Mouse (Mus musculus) retina, embryonic 14.5 days (tissue): ENCODE measurements around the gene Lce1d.
"Not testable (repeated sequence)": the region's sequence is repeated elsewhere in the genome, so short reads cannot be mapped to it uniquely, and the experiment has no call there.

Experiments
- DNase-seq: peaks from one replicate; pipeline ENCODE4 v3.0.0-alpha.2; 2015; ENCODE audit warnings: low spot score

The Lce1d gene

DNA sequence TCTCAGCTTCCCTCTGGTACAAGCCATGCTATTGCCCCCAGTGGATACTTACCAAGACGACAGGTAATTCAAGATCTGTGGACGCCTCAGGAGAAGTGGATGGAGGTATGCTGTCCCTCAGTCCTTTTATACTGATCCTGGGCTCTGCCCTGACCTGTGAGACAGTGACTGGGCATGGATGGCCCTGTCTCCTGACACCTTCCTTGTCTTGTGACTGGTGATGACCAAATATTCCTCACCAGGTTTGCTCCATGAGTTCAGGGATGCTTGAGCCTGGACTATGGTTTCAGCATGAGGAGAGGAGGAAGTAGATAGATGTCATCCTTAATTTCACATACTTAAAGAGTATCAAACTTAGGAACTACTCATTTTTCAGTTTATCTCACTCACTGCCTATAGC, at the start of gene Lce1d:
Gene Lce1d, minus strand, starts transcription at position 101 of the 400 bp plus-strand sequence.
- DNase-seq, result no peak

DNA sequence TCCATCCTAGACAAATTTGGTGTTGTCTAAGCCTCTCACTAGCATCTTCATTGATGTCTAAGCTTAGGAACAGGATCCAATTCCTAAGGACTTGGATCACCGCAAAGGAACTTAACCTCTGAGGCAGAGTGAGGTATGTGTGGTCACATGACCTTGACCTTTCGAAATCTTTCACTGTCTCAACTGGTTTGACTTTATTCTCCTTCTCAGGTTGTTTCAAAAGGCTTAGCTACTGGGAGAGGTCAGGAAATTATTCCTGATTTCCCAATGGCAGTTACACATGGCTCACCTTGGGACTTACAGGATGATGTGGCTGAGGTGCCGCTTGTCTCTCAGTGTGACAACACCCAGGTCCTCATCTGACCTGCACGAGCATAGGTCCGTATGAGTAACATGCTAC, 35.6 kb upstream of the Lce1d start:
- DNase-seq, result no peak

DNA sequence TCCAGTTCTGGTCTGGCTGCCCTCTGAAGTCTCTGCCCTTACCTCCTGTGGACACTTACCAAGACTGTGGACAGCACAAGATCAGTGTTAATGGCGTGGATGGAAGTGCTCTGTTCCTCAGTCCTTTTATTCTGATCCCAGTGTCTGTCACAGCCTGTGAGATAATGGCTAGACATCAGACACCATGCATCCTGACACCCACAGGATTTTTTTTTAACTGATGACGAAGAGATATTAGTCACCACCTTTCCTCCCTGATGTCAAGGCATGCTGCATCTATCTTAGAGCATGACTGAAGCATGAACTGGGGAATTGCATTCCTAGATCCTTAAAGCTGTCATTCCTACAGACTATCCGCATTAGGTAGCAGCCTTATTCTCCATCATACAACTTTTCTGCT, 33.2 kb upstream of the Lce1d start, which contains the start of gene Lce1f:
Gene Lce1f, minus strand, starts transcription at position 101 of the 400 bp plus-strand sequence.
- no peak for DNase-seq

DNA sequence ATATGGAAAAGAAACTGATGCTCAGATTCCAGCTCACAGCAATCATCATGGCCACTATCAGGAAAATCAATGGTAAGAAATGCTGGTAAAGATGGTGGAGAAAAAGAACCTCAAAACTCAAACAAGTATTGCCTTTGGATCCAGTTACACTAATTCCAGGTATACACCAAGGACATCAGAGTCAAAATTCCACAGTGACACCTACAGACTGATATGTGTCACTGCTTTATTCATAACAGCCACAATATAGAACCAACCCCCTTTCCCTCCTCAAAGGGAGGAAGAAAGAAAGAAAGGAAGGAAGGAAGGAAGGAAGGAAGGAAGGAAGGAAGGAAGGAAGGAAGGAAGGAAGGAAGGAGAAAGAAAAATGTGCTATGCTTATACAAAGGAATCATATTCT, 28.1 kb upstream of the Lce1d start:
- DNase-seq, result no peak

DNA sequence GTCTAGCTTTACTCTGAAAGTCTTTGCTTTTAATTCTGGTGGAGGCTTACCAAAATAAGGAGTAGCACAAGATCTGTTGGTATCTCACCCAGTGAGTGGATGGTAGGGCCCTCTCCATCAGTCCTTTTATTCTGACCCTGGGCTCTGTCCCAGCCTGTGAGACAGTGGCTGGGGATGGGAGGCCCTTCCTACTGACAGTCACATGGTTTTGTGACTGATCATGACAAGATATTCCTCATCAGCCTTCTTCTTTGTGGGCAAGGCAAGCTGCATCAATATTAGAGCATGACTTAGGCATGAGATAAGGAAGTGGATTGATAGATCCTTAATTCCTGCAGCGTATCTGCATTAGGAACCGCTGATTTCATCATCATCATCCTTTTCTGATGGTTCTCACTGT, 22.0 kb upstream of the Lce1d start, which contains the start of gene Lce1e:
Gene Lce1e, minus strand, starts transcription at position 101 of the 400 bp plus-strand sequence.
- no peak for DNase-seq

DNA sequence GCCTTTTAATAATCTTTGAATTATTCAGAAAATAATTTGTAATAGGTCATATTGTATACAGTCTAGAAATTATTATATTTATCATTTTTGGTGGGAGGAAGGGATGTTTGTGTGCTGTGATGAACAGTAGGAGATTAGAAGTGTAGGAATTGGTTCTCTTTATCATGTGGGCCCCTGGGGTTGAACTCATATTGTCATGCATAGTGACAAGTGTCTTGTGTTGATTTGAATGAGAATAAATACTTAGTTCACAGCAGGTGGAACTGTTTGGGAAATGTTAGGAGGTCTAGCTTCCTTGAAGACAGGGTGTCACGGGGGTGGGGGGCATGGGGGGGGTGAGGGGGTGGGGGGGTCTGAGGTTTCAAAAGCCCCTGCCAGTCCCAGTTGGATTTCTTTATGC, 7.6 kb upstream of the Lce1d start:
- no peak for DNase-seq

DNA sequence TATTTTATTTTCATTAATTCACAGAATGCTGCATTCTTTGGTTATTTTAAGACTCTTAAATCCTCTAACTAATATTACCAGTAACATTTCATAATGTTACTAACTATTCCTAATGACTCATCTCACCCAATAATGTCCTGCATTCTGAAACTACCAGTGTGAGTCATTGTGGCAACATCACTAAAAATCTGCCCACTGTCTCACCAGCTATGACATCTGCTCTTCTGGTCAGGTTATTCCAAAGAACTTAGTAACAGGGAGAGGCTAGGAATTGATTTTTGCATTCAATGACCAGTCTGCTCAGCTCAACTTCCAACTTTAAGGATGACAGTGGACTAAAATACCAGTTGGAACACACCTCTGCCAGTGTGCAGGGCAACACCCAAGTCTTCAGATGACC, 4.7 kb upstream of the Lce1d start:
- no peak for DNase-seq

DNA sequence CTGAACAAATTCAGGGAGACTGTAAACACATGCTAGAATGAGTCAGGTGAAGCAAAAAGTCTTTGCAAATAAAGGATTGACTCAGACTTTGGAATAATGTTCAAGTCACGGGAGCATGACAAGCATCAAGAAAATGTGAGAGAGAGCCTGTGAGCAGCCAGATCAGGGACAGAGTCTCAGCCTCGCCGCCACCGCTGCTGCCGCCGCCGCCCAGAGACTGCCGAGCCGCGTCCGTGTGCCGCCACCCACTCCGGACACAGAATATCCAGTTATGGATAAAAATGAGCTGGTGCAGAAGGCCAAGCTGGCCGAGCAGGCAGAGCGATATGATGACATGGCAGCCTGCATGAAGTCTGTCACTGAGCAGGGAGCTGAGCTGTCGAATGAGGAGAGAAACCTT, 2.1 kb upstream of the Lce1d start:
- DNase-seq, result not testable (repeated sequence)

DNA sequence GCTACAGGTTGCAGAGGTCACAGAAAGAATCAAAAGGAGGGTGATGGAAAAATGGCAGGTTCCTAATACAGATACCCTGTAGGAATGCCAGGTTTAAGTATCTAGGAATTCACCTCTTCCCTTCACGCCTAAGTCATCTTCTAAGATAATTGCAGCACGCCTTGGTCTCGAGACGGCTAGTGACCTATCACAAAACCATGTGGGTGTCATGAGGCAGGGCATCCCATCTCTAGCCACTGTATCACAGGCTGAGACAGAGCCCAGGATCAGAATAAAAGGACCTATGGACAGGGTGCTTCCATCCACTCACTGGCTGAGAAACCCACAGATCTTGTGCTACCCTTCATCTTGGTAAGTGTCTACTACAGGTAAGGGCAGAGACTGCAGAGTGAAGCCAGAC, 8.1 kb downstream of the Lce1d start, which contains the start of gene Lce1c:
Gene Lce1c, plus strand, starts transcription at position 301 of the 400 bp plus-strand sequence.
- no peak for DNase-seq

DNA sequence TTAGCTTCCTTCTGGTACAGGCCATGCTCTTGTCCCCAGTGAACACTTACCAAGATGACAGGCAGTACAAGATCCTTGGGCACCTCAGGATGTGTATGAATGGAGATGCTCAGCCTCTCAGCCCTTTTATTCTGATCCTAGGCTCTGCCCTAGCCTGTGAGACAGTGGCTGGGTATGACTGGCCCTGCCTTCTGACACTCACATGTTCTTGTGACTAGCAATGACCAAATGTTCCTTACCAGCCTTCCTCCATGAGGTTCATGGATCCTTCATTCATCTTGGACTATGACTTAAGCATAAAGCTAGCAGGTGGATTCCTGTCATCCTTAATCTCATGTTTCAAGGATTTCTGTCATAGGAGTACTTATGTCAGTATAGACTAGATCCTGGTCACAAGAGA, 16.8 kb downstream of the Lce1d start, which contains the start of gene Lce1a2:
Gene Lce1a2, minus strand, starts transcription at position 101 of the 400 bp plus-strand sequence.
- no peak for DNase-seq

DNA sequence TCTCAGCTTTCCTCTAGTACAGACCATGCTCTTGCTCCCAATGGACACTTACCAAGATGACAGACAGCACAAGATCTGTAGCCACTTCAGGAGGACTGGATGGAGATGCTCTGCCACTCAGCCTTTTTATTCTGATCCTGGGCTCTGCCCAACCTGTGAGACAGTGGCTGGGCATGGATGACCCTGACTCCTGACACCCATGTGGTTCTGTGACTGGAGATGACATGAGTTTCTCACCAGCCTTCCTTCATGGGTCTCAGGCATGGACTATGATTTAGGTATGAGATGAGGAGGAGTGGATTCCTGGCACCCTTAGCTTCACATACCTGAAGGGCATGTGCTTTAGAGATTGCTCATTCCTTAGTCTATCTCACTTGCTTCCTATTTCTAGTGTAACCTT, 30.2 kb downstream of the Lce1d start, which contains the start of gene Lce1b:
Gene Lce1b, minus strand, starts transcription at position 101 of the 400 bp plus-strand sequence.
- no peak for DNase-seq

DNA sequence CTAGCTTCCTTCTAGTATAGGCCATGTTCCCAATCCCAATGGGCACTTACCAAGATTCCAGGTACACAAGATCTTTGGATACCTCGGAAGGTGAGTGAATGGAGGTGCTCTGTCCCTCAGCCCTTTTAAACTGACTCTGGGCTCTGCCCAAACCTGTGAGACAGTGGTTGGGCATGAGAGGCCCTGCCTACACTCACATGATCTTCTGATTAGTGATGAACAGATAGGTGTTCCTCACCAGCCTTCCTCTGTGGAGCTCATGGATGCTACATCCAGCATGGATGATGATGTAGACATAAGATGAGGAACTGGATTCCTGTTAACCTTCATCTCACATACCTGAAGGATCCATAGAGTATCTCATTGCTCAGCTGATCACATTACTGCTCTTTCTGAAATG, 38.8 kb downstream of the Lce1d start, which contains the start of gene Lce1a1:
Gene Lce1a1, minus strand, starts transcription at position 101 of the 400 bp plus-strand sequence.
- DNase-seq, result no peak

DNA sequence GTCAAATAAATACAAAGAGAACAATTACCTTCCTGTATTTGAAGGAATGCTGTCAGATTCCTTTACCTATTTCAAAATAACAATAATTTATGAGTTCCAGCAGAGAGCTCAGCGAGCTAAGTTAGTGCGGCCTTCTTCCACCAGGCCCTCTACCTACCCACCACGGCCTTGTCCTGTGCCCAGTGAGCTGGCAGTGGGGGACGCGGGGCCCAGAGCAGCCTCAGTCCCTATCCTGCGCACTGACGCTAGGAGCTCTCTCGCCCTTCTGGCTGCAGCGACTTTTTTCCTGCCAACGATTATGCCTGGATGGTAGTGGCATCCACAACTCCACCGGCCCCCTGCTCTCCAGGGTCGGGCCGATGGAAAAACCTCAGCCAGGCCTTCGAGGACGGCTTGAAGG, 47.2 kb downstream of the Lce1d start:
- no peak for DNase-seq

DNA sequence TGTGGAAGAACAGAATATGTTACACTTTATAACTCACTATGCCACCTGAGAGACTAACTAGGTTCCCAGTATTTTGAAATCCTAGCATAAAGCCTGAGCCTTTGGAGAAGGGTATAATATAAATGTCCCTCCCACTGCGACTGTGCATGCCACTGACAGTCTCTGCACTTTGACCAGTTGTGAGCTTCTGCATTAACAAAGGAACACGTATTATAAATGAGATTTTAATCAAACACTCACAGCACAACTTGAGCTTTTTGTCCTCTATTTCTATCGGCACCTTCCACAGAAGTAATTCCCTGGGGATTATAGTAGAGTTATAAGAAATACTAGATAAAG, 48.4 kb downstream of the Lce1d start:
- DNase-seq, result no peak

DNA sequence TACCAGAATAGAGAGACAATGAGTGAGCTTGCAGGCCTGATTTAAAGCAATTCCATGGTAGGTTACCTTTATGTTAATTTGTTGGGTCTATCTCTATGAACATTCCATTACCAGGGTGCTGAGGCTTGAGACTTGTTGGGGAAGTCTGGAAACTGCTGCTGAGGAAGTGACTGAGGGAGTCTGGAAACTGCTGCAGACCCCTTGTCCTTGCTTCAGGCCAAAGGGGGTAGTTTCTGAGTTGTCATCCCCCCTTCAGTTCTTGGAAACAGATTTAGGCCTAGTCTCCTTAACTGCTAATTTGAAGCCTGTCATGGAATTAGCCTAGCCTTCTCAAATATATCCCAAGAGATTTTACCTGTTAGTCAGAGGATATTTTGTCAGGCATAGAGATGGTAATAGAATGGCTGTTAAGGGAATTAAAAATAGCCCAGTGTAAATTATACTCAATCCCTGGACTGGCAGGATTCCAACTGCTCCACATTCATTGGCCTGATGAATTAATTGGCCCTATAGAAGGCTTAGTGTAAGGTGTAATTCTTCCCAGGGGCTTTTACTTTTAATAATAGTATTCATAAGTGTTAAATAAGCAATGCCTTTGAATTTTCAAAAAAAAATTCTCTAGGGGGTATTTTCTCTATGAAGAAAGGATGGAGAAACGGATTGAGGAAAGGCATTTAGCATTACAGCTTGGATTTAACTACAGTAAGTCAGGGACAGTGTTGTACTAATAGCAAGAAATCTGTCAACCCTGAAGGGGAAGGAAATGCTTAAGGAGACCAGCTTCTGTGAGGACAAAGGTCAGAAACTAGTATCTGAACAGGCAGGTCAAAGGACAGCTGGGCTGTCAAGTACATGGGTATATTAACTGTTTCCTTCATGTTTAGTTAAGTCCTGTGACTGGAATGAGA, 49.0 kb downstream of the Lce1d start:
- no peak for DNase-seq
